Mouse (Mus musculus) lung, postnatal 0 days (tissue): ENCODE data around the gene Fstl4. TPM values are rescaled to one million over a fixed set of nuclear protein-coding genes. Genes with fewer than 3 reads are reported as not detected.

Experiments
- ATAC-seq: fragments of 200-750 bp; cut with Nextera tagmentation; 2 replicates; pipeline ENCODE4 v1.8.0; 2017; ENCODE audit warnings: moderate library complexity
- DNase-seq: peaks from one replicate; pipeline ENCODE4 v3.0.0-alpha.2; 2016; ENCODE audit warnings: low spot score
- H3K27ac ChIP-seq: fragments of 300-500 bp; sonication (generic); 2 replicates; pipeline ENCODE4 v1.5.1; 2014; ENCODE audit warnings: antibody characterized with exemption, mild to moderate bottlenecking, low read length, mixed read lengths
- H3K27me3 ChIP-seq: fragments of 300-500 bp; sonication (generic); replicated peaks from 2 replicates; pipeline ENCODE4 v1.6.1; 2014; ENCODE audit warnings: low read length, mixed read lengths; ENCODE audit not compliant: insufficient read depth
- H3K36me3 ChIP-seq: fragments of 300-500 bp; sonication (generic); 2 replicates; pipeline ENCODE4 v1.6.1; 2014; ENCODE audit warnings: low read length, mixed read lengths; ENCODE audit not compliant: insufficient read depth
- H3K4me1 ChIP-seq: fragments of 300-500 bp; sonication (generic); 2 replicates; pipeline ENCODE4 v1.6.1; 2014; ENCODE audit warnings: antibody characterized with exemption, low read depth, low read length, mixed read lengths; ENCODE audit not compliant: insufficient read depth
- H3K4me2 ChIP-seq: fragments of 300-500 bp; sonication (generic); replicated peaks from 2 replicates; pipeline ENCODE4 v1.6.1; 2014; ENCODE audit warnings: low read depth, mild to moderate bottlenecking, low read length, moderate library complexity, mixed read lengths
- H3K4me3 ChIP-seq: fragments of 300-500 bp; sonication (generic); 2 replicates; pipeline ENCODE4 v1.5.1; 2014; ENCODE audit warnings: low read depth, low read length
- H3K9ac ChIP-seq: fragments of 300-500 bp; sonication (generic); replicated peaks from 2 replicates; pipeline ENCODE4 v1.6.1; 2014; ENCODE audit warnings: low read depth, mild to moderate bottlenecking
- H3K9me3 ChIP-seq: fragments of 300-500 bp; sonication (generic); 2 replicates; pipeline ENCODE4 v1.6.1; 2016; ENCODE audit warnings: low read length, mixed read lengths
- CTCF ChIP-seq: IDR thresholded peaks from 2 replicates; pipeline ENCODE4 v1.5.1; 2016; ENCODE audit warnings: antibody characterized with exemption, mild to moderate bottlenecking
- EP300 ChIP-seq: IDR thresholded peaks from 2 replicates; pipeline ENCODE4 v1.6.1; 2016; ENCODE audit warnings: antibody characterized with exemption, mild to moderate bottlenecking, control low read depth
- WGBS: fragments of 180-500 bp; shearing (Covaris S2); extraction: QIAGEN DNeasy Blood & Tissue Kit; methylation state at CpG from one replicate; pipeline ENCODE4 v1.1.7; 2014; 5-methylcytosine and 5-hydroxymethylcytosine counted together
- polyA plus RNA-seq: library from polyadenylated mRNA; unstranded; fragments of >200 nt; fragmentation: Nextera tagmentation; extraction: Ambion mirVana; gene quantifications from 2 replicates; pipeline ENCODE4 v1.2.1, GENCODE M21; 2015

The Fstl4 gene
- polyA plus RNA-seq, 1 experiment from 2014 or later, result 2.9 TPM

GRCm38 (mm10) chr11:53140722-53141400 is 376.4 kb downstream of the Fstl4 start:
- H3K4me1 ChIP-seq, result no peaks in the 10 kb centered on the region
- DNase-seq (no peak), ATAC-seq (no peak)
- no peak overlapping the region for H3K27ac ChIP-seq
- no peak overlapping the region for H3K4me2 ChIP-seq
- H3K36me3 ChIP-seq, result no peaks in the 10 kb centered on the region
- WGBS, result 72% methylated on average over 10 of the region's 10 CpGs
- no peak for TF ChIP-seq CTCF
- no peak for TF ChIP-seq EP300
- no peak overlapping the region for H3K4me3 ChIP-seq
- H3K9me3 ChIP-seq, result no peaks in the 10 kb centered on the region
- no peaks in the 10 kb centered on the region for H3K27me3 ChIP-seq
- H3K9ac ChIP-seq, result no peak overlapping the region

GRCm38 (mm10) chr11:53143522-53143921 is 379.1 kb downstream of the Fstl4 start:
- TF ChIP-seq EP300 (peak; percentile 42; the same call in 1 of the 2 replicates), CTCF (no peak)

GRCm38 (mm10) chr11:53144506-53144905 is 380.1 kb downstream of the Fstl4 start:
- no peaks in the 10 kb centered on the region for H3K36me3 ChIP-seq
- DNase-seq (no peak), ATAC-seq (no peak)
- no peak overlapping the region for H3K9ac ChIP-seq
- H3K9me3 ChIP-seq, result no peaks in the 10 kb centered on the region
- no peak overlapping the region for H3K27ac ChIP-seq
- H3K4me3 ChIP-seq, result no peak overlapping the region
- no peaks in the 10 kb centered on the region for H3K27me3 ChIP-seq
- 60% methylated on average over 5 of the region's 5 CpGs for WGBS
- no peak overlapping the region for H3K4me2 ChIP-seq
- H3K4me1 ChIP-seq, result no peaks in the 10 kb centered on the region
- TF ChIP-seq CTCF (no peak), EP300 (no peak)

More at GRCm38 (mm10) chr11:53143522-53143921, 379.1 kb downstream of the Fstl4 start:
- no peak overlapping the region for H3K4me2 ChIP-seq
- H3K9me3 ChIP-seq, result no peaks in the 10 kb centered on the region
- peak; percentile 91 for ATAC-seq
- H3K27ac ChIP-seq, result no peak overlapping the region
- H3K27me3 ChIP-seq, result no peaks in the 10 kb centered on the region
- H3K36me3 ChIP-seq, result no peaks in the 10 kb centered on the region
- H3K4me1 ChIP-seq, result no peaks in the 10 kb centered on the region
- no peak overlapping the region for H3K4me3 ChIP-seq
- 54% methylated on average over 5 of the region's 5 CpGs for WGBS
- no peak overlapping the region for H3K9ac ChIP-seq
- peak; percentile 89 for DNase-seq

- DNase-seq (peak; percentile 27), ATAC-seq (no peak)
- WGBS, result 44% methylated on average over 4 of the region's 4 CpGs
These were observed 381.9 kb downstream of the Fstl4 start for GRCm38 (mm10) chr11:53146290-53146689.

GRCm38 (mm10) chr11:53156463-53156862 is 392.0 kb downstream of the Fstl4 start:
- no peak overlapping the region for H3K4me2 ChIP-seq
- no peak overlapping the region for H3K9ac ChIP-seq
- no peaks in the 10 kb centered on the region for H3K27me3 ChIP-seq
- H3K27ac ChIP-seq, result no peak overlapping the region
- 80% methylated on average over 7 of the region's 7 CpGs for WGBS
- no peak overlapping the region for H3K4me3 ChIP-seq
- H3K4me1 ChIP-seq, result no peaks in the 10 kb centered on the region
- no peaks in the 10 kb centered on the region for H3K36me3 ChIP-seq
- ATAC-seq, result no peak
- DNase-seq, result no peak
- H3K9me3 ChIP-seq, result no peaks in the 10 kb centered on the region
- TF ChIP-seq EP300 (no peak), CTCF (no peak)

More at GRCm38 (mm10) chr11:53146290-53146689, 381.9 kb downstream of the Fstl4 start:
- Histone ChIP-seq H3K27ac (no peak overlapping the region), H3K9me3 (no peaks in the 10 kb centered on the region), H3K27me3 (no peaks in the 10 kb centered on the region), H3K36me3 (no peaks in the 10 kb centered on the region), H3K9ac (no peak overlapping the region), H3K4me1 (no peaks in the 10 kb centered on the region), H3K4me2 (no peak overlapping the region), H3K4me3 (no peak overlapping the region)
- TF ChIP-seq EP300 (no peak), CTCF (peak; percentile 73)

- Histone ChIP-seq H3K36me3 (no peaks in the 10 kb centered on the region), H3K9ac (no peak overlapping the region), H3K4me1 (no peaks in the 10 kb centered on the region), H3K27ac (no peak overlapping the region), H3K9me3 (no peaks in the 10 kb centered on the region), H3K27me3 (no peaks in the 10 kb centered on the region), H3K4me3 (no peak overlapping the region), H3K4me2 (no peak overlapping the region)
- DNase-seq, result no peak
- WGBS, result 62% methylated on average over 6 of the region's 6 CpGs
- no peak for TF ChIP-seq EP300
- no peak for TF ChIP-seq CTCF
- ATAC-seq, result no peak
These were observed 393.3 kb downstream of the Fstl4 start for GRCm38 (mm10) chr11:53157621-53158259.
